Mouse (Mus musculus): ENCODE measurements around the gene Herc6.

DNA sequence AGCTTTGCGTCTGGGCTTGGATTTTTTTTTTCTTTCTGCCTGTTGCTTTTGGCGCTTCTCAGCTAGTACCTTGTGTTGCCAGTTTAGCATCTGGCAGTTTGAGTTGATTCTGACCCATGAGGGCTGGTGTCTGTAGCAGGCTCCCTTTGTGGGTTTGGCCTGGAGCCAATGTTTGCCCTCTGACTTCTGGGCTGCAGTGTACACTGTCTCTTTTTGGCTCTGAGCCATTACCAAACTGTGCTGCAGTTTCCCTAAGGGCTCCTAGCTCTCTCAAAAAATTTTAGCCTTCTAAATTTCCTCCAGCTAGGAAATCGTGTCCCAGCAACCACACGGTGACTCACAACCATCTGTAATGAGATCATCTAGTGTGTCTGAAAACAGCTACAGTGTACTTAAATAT is 61.0 kb downstream of the Herc6 start:
- TF ChIP-seq POLR2A (IDR thresholded peaks at IDR 0.05; ENCODE audit: borderline replicate concordance, control insufficient read depth, low read depth, low read length) (no peak), CTCF (IDR thresholded peaks at IDR 0.05; ENCODE audit: control insufficient read depth, insufficient read depth, low read length) (no peak)

Measured in bone marrow, adult 2 months (tissue).